In genomic region chr11:78261380-78262352, GRCm38 (mm10) we compare ENCODE assay signal across 8 mouse cellular contexts. TPM values are rescaled to one million over a fixed set of nuclear protein-coding genes. Genes with fewer than 3 reads are reported as not detected.
DNase-seq lines count a peak whose midpoint lies in the region; ATAC-seq lines count a peak whose summit lies in the region.

Gene 2610507B11Rik (plus strand): TSS chr11:78261752.

- peak; percentile 91 for ATAC-seq in intestine, embryonic 14.5 days (replicated peaks; ENCODE audit: low FRiP score, low TSS enrichment, low read depth)

- H3K9me3 ChIP-seq in intestine, embryonic 14.5 days (ENCODE audit: control insufficient read depth, low read length): no peaks in the 10 kb centered on the region

- intact Hi-C loops in left cerebral cortex, postnatal 14 days (cut with DNase I): loop anchor here (5.0 kb wide), 2 partner anchors 66 to 81 kb away; partner anchors contain the start of genes Pigs and Unc119

- H3K27me3 ChIP-seq in intestine, embryonic 14.5 days (replicated peaks; ENCODE audit: control insufficient read depth, insufficient read depth, low read length): 0 out of 2 replicates have a peak, but pooled peaks cover 9% of the 10 kb centered on the region

- peak within 1 kb of the TSS; percentile 67 for H3K4me2 ChIP-seq in intestine, embryonic 14.5 days (ENCODE audit: low read length)

- peaks cover 6% of the 10 kb centered on the region; the same call in 1 of the 2 replicates for H3K4me1 ChIP-seq in intestine, embryonic 14.5 days (replicated peaks; ENCODE audit: control insufficient read depth, insufficient read depth, low read length)

- H3K36me3 ChIP-seq in intestine, embryonic 14.5 days (ENCODE audit: control insufficient read depth, insufficient read depth, low read length): peaks cover 34% of the 10 kb centered on the region

- peak within 1 kb of the TSS; percentile 78 for H3K9ac ChIP-seq in intestine, embryonic 14.5 days (ENCODE audit: low read length)

- under 1% methylated on average over 100 of the region's 115 CpGs for WGBS in intestine, embryonic 14.5 days

- peak within 1 kb of the TSS; percentile 94 for H3K4me3 ChIP-seq in intestine, embryonic 14.5 days (ENCODE audit: low read depth, low read length)

- DNase-seq in adrenal gland, adult (ENCODE audit: inconsistent age in 2 of 2, low spot score in 1 of 2): peak; percentile 95 to 97
- DNase-seq in embryo, embryonic 10.5 days (ENCODE audit: low spot score): peak; percentile 93
- peak; percentile 94 for DNase-seq in gastrocnemius, postnatal 25 days
- peak; percentile 92 for DNase-seq in intestine, embryonic 14.5 days (ENCODE audit: low spot score)
- peak; percentile 88 to 89 for DNase-seq in left cerebral cortex, postnatal 14 days (ENCODE audit: low spot score in 2 of 2)
- peak; percentile 97 for DNase-seq in mesoderm, embryonic 11.5 days (ENCODE audit: low read depth, low spot score)
- peak; percentile 83 to 86 for DNase-seq in right cerebral cortex, postnatal 36 days (ENCODE audit: low spot score in 2 of 2)
- peak; percentile 94 for DNase-seq in yolk sac, embryonic 10.5 days (ENCODE audit: low spot score)

- H3K27ac ChIP-seq in intestine, embryonic 14.5 days (ENCODE audit: low read depth): peak within 1 kb of the TSS; percentile 77

RNA-seq across cellular contexts. Expression of gene 2610507B11Rik, which starts in this region (rescaled TPM):
- total RNA-seq in gastrocnemius, postnatal 25 days (2021): 100 to 1,000 TPM; 206 to 226 TPM
- polyA plus RNA-seq in intestine, embryonic 14.5 days (2014; fragmentation: Nextera tagmentation; extraction: Ambion mirVana): 74.4 and 75.6 TPM in 2 replicates
- total RNA-seq in left cerebral cortex, postnatal 14 days (2021): 100 to 1,000 TPM; 171 to 187 TPM

Comparison
In these comparisons a context has a peak if more than half of its experiments do, and no peak if none do; other contexts are left out.
1. Peak in every context shown above with its lines: DNase-seq, ATAC-seq, H3K4me3 ChIP-seq and H3K27ac ChIP-seq.